Mouse (Mus musculus) gastrocnemius, postnatal 10 days (tissue): ENCODE measurements around the gene Chd6. TPM values are rescaled to one million over a fixed set of nuclear protein-coding genes. Genes with fewer than 3 reads are reported as not detected.

ENCODE experiments used
- DNase-seq: peaks from one replicate; pipeline ENCODE4 v3.0.0; 2021; ENCODE audit warnings: mixed read lengths
- long read RNA-seq, 2 experiments: library from polyadenylated mRNA; stranded (forward); transcript quantifications; one replicate each; pipeline ENCODE4 v2.0.0; 2021
- total RNA-seq, 2 experiments: library from RNA; stranded (reverse); gene quantifications; 2 replicates each; pipeline ENCODE4 v1.2.3; 2021

Gene Chd6
- 10 to 100 TPM; 18.6 to 27.2 TPM for total RNA-seq
- long read RNA-seq, experiment 1, partial matches to known transcripts, result 2 of 5 reads
- long read RNA-seq, experiment 1, other reads (novel, unspliced or antisense), result 3 of 5 reads
- long read RNA-seq, experiment 2, partial matches to known transcripts, result 4 of 5 reads
- long read RNA-seq, experiment 2, other reads (novel, unspliced or antisense), result 1 of 5 reads

- peak; percentile 96 for DNase-seq
Observed at GRCm38 (mm10) chr2:161108933-161109371, at the start of gene Chd6. Chd6 (minus strand) TSS chr2:161109075.

- no peak for DNase-seq
Observed at GRCm38 (mm10) chr2:161150004-161150842, 41.3 kb upstream of the Chd6 start.

- no peak for DNase-seq
Observed at GRCm38 (mm10) chr2:161148428-161149020, 39.6 kb upstream of the Chd6 start.

- DNase-seq, result no peak
Observed at GRCm38 (mm10) chr2:161147656-161148427, 39.0 kb upstream of the Chd6 start.

- DNase-seq, result no peak
Observed at GRCm38 (mm10) chr2:161144799-161145198, 35.9 kb upstream of the Chd6 start.

GRCm38 (mm10) chr2:161138672-161139536 is 30.0 kb upstream of the Chd6 start:
- no peak for DNase-seq

GRCm38 (mm10) chr2:161136999-161137398 is 28.1 kb upstream of the Chd6 start:
- DNase-seq, result no peak

- DNase-seq, result no peak
Observed at GRCm38 (mm10) chr2:161128367-161129111, 19.7 kb upstream of the Chd6 start.

- no peak for DNase-seq
Observed at GRCm38 (mm10) chr2:161112011-161112410, 3.1 kb upstream of the Chd6 start.

- DNase-seq, result no peak
Observed at GRCm38 (mm10) chr2:161109398-161109821, 535 bp upstream of the Chd6 start.

- peak; percentile 63 for DNase-seq
Observed at GRCm38 (mm10) chr2:161108085-161108927, 569 bp downstream of the Chd6 start.

- DNase-seq, result no peak
Observed at GRCm38 (mm10) chr2:161107236-161107635, 1.6 kb downstream of the Chd6 start.

- no peak for DNase-seq
Observed at GRCm38 (mm10) chr2:161103769-161104168, 5.1 kb downstream of the Chd6 start.

GRCm38 (mm10) chr2:161102102-161102501 is 6.8 kb downstream of the Chd6 start:
- DNase-seq, result no peak

GRCm38 (mm10) chr2:161097746-161098145 is 11.1 kb downstream of the Chd6 start:
- DNase-seq, result no peak

GRCm38 (mm10) chr2:161090746-161091405 is 18.0 kb downstream of the Chd6 start:
- no peak for DNase-seq

GRCm38 (mm10) chr2:161090200-161090599 is 18.7 kb downstream of the Chd6 start:
- no peak for DNase-seq

- DNase-seq, result no peak
Observed at GRCm38 (mm10) chr2:161078590-161078989, 30.3 kb downstream of the Chd6 start.

- DNase-seq, result no peak
Observed at GRCm38 (mm10) chr2:161076262-161076661, 32.6 kb downstream of the Chd6 start.
